Mouse (Mus musculus) olfactory bulb, adult 2 months (tissue): ENCODE measurements at regions not wholly inside any gene's neighbourhood (a gene's known extent, or its start where the extent isn't known, plus 50 kb on each side); places are given as distances from the start of the nearest gene placed in this dataset.

Experiments
- H3K27ac ChIP-seq: fragments of 200-500 bp; 2 replicates; pipeline ENCODE4 v1.5.1; 2012; ENCODE audit warnings: low read depth, low read length; ENCODE audit not compliant: insufficient read depth
- H3K4me1 ChIP-seq: fragments of 200-500 bp; 2 replicates; pipeline ENCODE4 v1.6.1; 2012; ENCODE audit warnings: low read length; ENCODE audit not compliant: control insufficient read depth, insufficient read depth
- H3K4me3 ChIP-seq: fragments of 200-500 bp; 2 replicates; pipeline ENCODE4 v1.5.1; 2012; ENCODE audit warnings: mild to moderate bottlenecking, low read depth, low read length, moderate library complexity; ENCODE audit not compliant: insufficient read depth
- CTCF ChIP-seq: fragments of 200-500 bp; IDR thresholded peaks from 2 replicates; pipeline ENCODE4 v1.5.1; 2012; ENCODE audit warnings: low read depth, mild to moderate bottlenecking, low read length, moderate library complexity; ENCODE audit not compliant: insufficient read depth
- POLR2A ChIP-seq: fragments of 200-500 bp; IDR thresholded peaks from 2 replicates; pipeline ENCODE4 v1.6.1; 2012; ENCODE audit warnings: mild to moderate bottlenecking, low read depth, low read length, moderate library complexity; ENCODE audit not compliant: insufficient read depth
- WGBS: fragments of 180-500 bp; shearing (Covaris S2); methylation state at CpG from one replicate; pipeline ENCODE4 v1.1.7; 2018; 5-methylcytosine and 5-hydroxymethylcytosine counted together

DNA sequence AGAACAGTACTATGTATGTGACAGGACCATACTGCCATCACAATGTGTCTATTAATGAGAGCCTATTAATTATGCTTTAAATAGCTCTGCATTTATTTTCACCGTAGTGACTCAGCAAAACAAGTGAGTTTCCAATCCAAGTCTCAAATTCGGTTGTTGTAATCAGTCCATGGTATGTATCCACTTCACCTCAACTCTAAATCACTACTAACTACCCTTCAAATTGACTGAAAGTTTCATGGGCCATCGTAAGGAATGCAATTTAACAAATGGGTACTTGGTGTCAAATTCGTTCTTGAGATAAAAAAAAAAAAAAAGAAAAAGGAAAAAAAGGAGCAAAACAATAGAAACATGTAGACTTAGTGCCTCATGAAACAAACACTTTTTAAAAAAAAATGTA lies 433.2 kb downstream of the 1190002N15Rik start:
- Histone ChIP-seq H3K4me1 (no peaks in the 10 kb centered on the region), H3K27ac (no peak overlapping the region), H3K4me3 (no peak overlapping the region)
- TF ChIP-seq POLR2A: no peak
- TF ChIP-seq CTCF: no peak
- 60% methylated on average over 4 of the region's 4 CpGs for WGBS

DNA sequence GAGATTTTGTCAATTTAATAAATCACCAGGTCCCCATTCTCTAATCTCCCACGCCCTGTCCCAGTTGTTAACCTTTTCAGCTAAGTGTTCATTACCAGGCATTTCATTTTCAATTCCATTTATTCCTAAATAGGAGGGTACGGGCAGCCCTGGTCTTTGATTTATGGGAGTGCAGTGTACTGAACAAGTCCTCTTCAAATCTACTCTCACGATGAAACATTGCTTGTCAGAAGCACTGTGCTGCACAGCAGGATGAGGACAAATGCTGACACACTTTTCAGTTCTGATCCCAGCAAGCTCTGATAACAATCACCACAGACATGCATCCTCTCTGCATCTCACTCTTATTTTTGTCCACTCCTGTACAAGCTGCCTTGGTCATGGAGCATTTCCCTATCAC lies 435.9 kb downstream of the 1190002N15Rik start:
- H3K27ac ChIP-seq: no peak overlapping the region
- no peak overlapping the region for H3K4me3 ChIP-seq
- 74% methylated on average over 3 of the region's 3 CpGs for WGBS
- TF ChIP-seq CTCF: no peak
- no peak for TF ChIP-seq POLR2A
- H3K4me1 ChIP-seq: no peaks in the 10 kb centered on the region

DNA sequence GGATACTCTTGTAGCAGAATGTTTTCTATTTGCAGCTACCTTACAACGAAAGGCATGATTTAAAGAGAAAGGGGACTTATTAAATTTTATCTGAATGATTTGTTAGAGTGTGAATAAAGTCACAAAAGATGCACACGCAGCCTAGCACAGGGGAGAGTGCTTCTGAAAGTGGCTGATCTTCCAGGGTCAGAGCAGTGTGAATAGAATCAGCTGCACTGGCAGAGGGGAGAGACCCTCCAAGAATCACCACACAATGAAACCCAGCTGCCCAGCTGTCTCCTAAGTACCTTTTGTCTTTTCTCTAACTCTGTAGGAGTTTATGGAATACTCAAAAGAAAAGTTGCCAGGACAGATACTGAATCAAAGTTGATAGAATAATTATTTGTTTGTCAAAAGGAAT lies 443.1 kb downstream of the 1190002N15Rik start:
- TF ChIP-seq POLR2A (no peak), CTCF (no peak)
- Histone ChIP-seq H3K4me3 (no peak overlapping the region), H3K4me1 (no peaks in the 10 kb centered on the region), H3K27ac (no peak overlapping the region)
- WGBS: 66% methylated on average over 2 of the region's 2 CpGs

DNA sequence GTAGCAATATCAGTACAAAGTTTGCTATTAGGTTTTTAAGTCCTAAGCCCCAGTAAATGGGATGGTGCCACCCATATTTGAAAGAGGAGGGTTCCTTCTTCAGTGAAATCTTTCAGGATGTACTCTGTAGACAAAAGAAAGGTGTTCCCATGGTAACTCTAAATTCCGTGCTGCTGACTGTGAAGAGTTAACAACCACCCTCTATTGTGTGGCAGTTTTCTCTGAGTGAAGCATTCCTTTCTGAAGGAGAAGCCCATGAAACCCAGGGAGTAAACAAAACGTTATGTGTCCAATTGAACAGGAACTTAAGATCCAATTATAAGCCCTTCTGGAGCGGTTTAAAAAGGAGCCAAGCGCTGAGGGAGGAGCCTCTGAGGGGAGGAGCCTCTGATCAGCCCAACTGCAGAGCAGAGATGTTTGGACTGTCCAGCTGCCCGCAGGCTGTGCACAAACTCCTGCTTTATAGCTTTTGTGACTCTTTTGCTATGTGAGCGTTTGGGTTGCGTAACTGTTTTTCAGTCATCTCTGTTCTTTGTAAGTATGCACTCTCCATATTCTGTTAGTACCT lies 446.1 kb downstream of the 1190002N15Rik start:
- Histone ChIP-seq H3K27ac (no peak overlapping the region), H3K4me1 (no peaks in the 10 kb centered on the region), H3K4me3 (no peak overlapping the region)
- WGBS: 28% methylated on average over 7 of the region's 7 CpGs
- TF ChIP-seq POLR2A (no peak), CTCF (no peak)

DNA sequence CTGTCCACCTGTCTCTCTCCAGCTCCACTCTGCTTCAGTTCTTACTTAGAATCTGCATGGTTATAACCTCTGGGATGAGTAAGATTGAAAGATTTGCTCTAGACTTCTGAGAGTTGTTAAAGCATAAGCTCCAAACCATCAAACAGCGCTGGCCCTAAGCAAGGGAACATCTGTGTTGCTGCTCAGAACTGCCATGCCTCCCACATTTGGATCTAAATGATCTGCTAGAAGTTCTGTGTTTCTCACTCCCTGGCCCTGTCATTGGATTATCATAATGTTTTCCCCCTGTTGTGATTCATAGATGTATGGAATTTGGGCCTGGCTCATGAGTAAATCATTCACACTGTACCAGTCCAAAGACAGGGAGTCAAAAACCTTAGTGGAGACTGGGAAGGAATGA lies 448.1 kb downstream of the 1190002N15Rik start:
- WGBS: 87% methylated on average over 1 of the region's 1 CpGs
- Histone ChIP-seq H3K4me3 (no peak overlapping the region), H3K27ac (no peak overlapping the region), H3K4me1 (no peaks in the 10 kb centered on the region)
- TF ChIP-seq CTCF (no peak), POLR2A (no peak)

DNA sequence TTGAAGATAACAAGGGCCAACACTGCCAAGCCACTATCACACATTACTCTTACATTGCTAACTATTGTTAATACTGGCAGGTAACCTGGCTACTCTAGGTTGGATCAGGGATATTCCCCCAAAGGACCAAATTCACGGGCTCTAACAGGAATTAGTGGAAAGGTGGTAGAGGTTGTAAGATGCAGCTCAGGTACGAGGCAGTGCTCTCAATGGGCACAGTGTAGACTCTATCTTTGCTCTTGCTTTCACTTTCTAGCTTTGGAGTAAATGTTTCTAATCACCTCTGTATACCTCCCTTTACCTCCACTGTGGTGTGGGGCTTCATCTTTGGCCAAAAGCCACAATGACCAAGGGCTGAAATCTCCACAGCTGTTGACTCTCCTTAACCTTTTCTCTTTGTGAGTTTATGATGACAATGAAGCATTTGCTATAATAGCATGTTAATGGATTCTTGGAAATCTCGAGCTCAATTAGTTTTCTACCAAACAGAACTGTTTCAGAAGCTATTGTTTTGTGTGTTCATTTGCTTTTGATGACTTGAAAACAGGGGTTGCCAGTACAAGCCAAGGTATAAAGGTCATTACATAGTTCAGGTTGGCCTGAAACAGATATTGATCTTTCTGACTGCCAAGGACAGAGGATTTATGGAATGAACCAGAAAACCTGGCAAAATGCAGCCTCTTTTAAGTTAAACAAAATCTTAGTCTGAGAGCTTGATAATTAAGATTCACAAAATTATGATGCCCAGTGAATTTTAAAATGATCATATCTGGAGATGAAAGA lies 454.1 kb downstream of the 1190002N15Rik start:
- Histone ChIP-seq H3K4me3 (no peak overlapping the region), H3K4me1 (no peaks in the 10 kb centered on the region), H3K27ac (no peak overlapping the region)
- no peak for TF ChIP-seq CTCF
- TF ChIP-seq POLR2A: no peak
- WGBS: 82% methylated on average over 3 of the region's 3 CpGs

DNA sequence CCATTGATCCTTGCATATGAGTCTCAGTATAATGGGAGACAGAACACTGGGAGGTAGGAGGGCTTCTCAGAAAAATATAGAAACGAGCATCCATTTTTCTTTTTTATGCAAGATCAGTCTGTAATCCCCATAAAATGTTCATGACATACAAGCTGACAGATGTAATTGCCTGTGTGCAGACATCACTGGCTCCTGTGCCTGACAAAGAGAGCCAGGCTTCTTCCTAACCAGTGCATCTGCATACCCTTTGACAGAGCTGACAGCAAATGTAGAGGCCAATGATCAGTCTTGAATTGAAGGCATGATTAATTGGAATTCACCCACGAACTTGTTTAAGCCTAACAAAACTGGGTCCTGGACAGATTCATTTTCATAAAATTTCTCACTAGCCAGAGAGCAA lies 463.0 kb downstream of the 1190002N15Rik start:
- Histone ChIP-seq H3K27ac (no peak overlapping the region), H3K4me1 (no peaks in the 10 kb centered on the region), H3K4me3 (no peak overlapping the region)
- 44% methylated on average over 2 of the region's 2 CpGs for WGBS
- TF ChIP-seq POLR2A (no peak), CTCF (no peak)

DNA sequence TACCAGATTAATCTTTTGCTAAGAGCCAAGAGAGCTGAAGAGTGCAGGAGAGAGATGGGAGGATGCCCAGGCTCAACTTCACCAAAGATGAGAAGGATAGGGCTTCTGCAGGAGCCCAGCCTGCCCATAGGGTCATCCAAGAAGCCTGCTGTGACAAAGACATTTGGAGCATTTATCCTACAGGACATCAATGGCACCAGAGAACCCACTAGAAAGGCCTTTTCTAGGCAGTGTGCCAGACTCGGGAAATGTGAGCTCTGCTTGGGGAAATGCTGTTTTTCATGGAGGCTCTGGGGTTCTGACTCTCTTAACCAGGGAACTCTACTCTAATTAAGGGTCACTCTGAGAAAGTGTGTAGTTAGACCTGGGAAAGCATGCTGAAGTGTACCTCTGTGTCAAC lies 470.8 kb downstream of the 1190002N15Rik start:
- Histone ChIP-seq H3K27ac (no peak overlapping the region), H3K4me1 (no peaks in the 10 kb centered on the region), H3K4me3 (no peak overlapping the region)
- 39% methylated on average over 1 of the region's 1 CpGs for WGBS
- TF ChIP-seq CTCF: no peak
- no peak for TF ChIP-seq POLR2A

DNA sequence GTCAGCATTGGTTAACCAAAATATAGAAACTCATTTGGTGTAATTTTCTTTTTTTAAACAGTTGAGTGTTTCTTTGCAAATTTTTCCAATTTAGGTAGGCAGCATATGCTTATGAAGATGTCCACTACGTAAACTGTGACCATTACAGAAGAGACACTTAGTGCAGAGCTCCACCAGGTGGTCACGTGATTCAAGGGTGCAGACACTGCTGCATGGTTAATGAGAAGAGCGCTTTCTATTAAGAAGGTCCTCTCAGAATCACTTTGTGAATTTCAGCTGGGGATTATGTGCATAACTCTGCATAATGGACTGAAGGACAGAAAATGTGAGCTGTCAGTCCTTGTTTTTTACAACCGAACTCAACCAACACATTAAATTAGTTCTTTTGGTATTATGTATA lies 484.7 kb downstream of the 1190002N15Rik start:
- 66% methylated on average over 4 of the region's 4 CpGs for WGBS
- no peak overlapping the region for H3K4me3 ChIP-seq
- H3K4me1 ChIP-seq: no peaks in the 10 kb centered on the region
- H3K27ac ChIP-seq: no peak overlapping the region
- no peak for TF ChIP-seq POLR2A
- TF ChIP-seq CTCF: no peak
